Mouse (Mus musculus) midbrain, embryonic 13.5 days (tissue): ENCODE measurements around the gene Slc22a23. TPM values are rescaled to one million over a fixed set of nuclear protein-coding genes. Genes with fewer than 3 reads are reported as not detected.

ENCODE experiments used
- ATAC-seq: fragments of 200-750 bp; cut with Nextera tagmentation; 2 replicates; pipeline ENCODE4 v1.8.0; 2017; ENCODE audit warnings: mild to moderate bottlenecking, moderate TSS enrichment, moderate library complexity
- H3K27ac ChIP-seq: fragments of 300-500 bp; sonication (generic); 2 replicates; pipeline ENCODE4 v1.5.1; 2015; ENCODE audit warnings: inconsistent platforms, mild to moderate bottlenecking, moderate library complexity
- H3K27me3 ChIP-seq: fragments of 300-500 bp; sonication (generic); 2 replicates; pipeline ENCODE4 v1.6.1; 2015; ENCODE audit warnings: mild to moderate bottlenecking, inconsistent platforms
- H3K36me3 ChIP-seq: fragments of 300-500 bp; sonication (generic); 2 replicates; pipeline ENCODE4 v1.6.1; 2015; ENCODE audit warnings: mild to moderate bottlenecking, inconsistent platforms
- H3K4me1 ChIP-seq: fragments of 300-500 bp; sonication (generic); replicated peaks from 2 replicates; pipeline ENCODE4 v1.6.1; 2015; ENCODE audit warnings: inconsistent platforms
- H3K4me2 ChIP-seq: fragments of 300-500 bp; sonication (generic); replicated peaks from 2 replicates; pipeline ENCODE4 v1.6.1; 2015; ENCODE audit warnings: moderate library complexity, mild to moderate bottlenecking, inconsistent platforms
- H3K4me3 ChIP-seq: fragments of 300-500 bp; sonication (generic); replicated peaks from 2 replicates; pipeline ENCODE4 v1.5.1; 2015; ENCODE audit warnings: mild to moderate bottlenecking, inconsistent platforms
- H3K9ac ChIP-seq: fragments of 300-500 bp; sonication (generic); replicated peaks from 2 replicates; pipeline ENCODE4 v1.6.1; 2015; ENCODE audit warnings: mild to moderate bottlenecking, inconsistent platforms
- H3K9me3 ChIP-seq: fragments of 300-500 bp; sonication (generic); 2 replicates; pipeline ENCODE4 v1.6.1; 2016; ENCODE audit warnings: mild to moderate bottlenecking, inconsistent platforms
- WGBS: fragments of 180-500 bp; shearing (Covaris S2); methylation state at CpG from one replicate; pipeline ENCODE4 v1.1.7; 2015; 5-methylcytosine and 5-hydroxymethylcytosine counted together
- polyA plus RNA-seq: library from polyadenylated mRNA; unstranded; fragments of >200 nt; fragmentation: Nextera tagmentation; extraction: Ambion mirVana; gene quantifications from 2 replicates; pipeline ENCODE4 v1.2.1, GENCODE M21; 2015

Gene Slc22a23
- polyA plus RNA-seq, 1 experiment from 2014 or later: 15.3 TPM

- Histone ChIP-seq H3K27ac (no peak overlapping the region), H3K27me3 (no peaks in the 10 kb centered on the region), H3K4me3 (no peak overlapping the region), H3K9me3 (no peaks in the 10 kb centered on the region), H3K4me1 (peaks cover 26% of the 10 kb centered on the region), H3K9ac (no peak overlapping the region), H3K36me3 (peaks cover 13% of the 10 kb centered on the region), H3K4me2 (no peak overlapping the region)
- WGBS: 77% methylated on average over 2 of the region's 2 CpGs
- no peak for ATAC-seq
Observed at GRCm38 (mm10) chr13:34292042-34292441, 52.9 kb downstream of the Slc22a23 start.

- H3K4me3 ChIP-seq: no peak overlapping the region
Observed at GRCm38 (mm10) chr13:34290346-34290745, 54.6 kb downstream of the Slc22a23 start.

DNA sequence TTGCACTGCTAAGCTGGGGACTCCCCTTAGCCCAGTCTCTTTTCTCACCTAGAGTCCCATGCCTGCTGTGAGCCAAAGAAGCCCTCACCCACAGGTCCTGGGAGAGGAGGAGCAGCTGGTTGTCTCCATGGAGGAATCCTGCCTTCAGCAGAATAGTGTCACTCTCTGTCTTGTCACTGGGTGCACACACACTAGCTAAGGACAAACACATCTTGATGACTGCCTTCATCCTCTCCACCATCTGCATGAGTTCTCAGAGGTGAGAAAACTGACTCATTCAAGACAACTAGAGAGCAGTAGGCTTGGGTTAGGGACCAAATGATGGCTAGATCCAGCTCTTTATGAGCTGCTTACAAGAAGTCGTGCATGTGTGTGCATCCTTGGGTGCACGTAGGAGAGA is 55.4 kb downstream of the Slc22a23 start:
- Histone ChIP-seq H3K9ac (no peak overlapping the region), H3K27me3 (no peaks in the 10 kb centered on the region), H3K36me3 (no peaks in the 10 kb centered on the region), H3K4me1 (peaks cover 38% of the 10 kb centered on the region), H3K27ac (peak overlapping the region; percentile 7; the same call in 1 of the 2 replicates), H3K4me2 (no peak overlapping the region), H3K9me3 (no peaks in the 10 kb centered on the region), H3K4me3 (no peak overlapping the region)
- no peak for ATAC-seq
- 88% methylated on average over 2 of the region's 2 CpGs for WGBS

More at GRCm38 (mm10) chr13:34290346-34290745, 54.6 kb downstream of the Slc22a23 start:
- WGBS: 88% methylated on average over 1 of the region's 1 CpGs
- no peak overlapping the region; the same call in 1 of the 2 replicates for H3K27ac ChIP-seq
- no peaks in the 10 kb centered on the region for H3K36me3 ChIP-seq
- no peak overlapping the region for H3K4me2 ChIP-seq
- H3K4me1 ChIP-seq: peaks cover 38% of the 10 kb centered on the region
- H3K9me3 ChIP-seq: no peaks in the 10 kb centered on the region
- no peaks in the 10 kb centered on the region for H3K27me3 ChIP-seq
- no peak for ATAC-seq
- no peak overlapping the region for H3K9ac ChIP-seq

DNA sequence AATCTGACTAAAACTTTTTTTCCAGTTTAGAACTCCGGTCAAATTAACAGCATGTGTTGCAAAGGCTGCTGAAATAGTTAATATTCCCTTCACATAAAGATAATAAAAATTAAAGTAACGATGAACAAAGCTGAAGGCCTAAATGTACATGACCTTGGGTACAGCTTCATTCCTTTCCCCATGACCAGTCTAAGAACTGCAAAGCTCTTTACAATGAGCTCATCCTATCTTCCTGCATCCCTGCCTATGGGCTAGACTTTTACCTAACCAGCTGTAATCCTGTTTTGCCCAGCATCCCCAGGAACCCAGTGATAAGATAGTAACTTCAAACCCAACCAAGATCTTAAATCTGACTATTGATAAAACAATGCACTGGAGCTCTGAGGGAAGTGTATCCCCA is 56.9 kb downstream of the Slc22a23 start:
- no peak; the same call in 1 of the 2 replicates for ATAC-seq
- no peak overlapping the region for H3K4me2 ChIP-seq
- no peaks in the 10 kb centered on the region for H3K36me3 ChIP-seq
- H3K27me3 ChIP-seq: no peaks in the 10 kb centered on the region
- peak overlapping the region; percentile 75 for H3K27ac ChIP-seq
- peaks cover 38% of the 10 kb centered on the region for H3K4me1 ChIP-seq
- no peak overlapping the region for H3K4me3 ChIP-seq
- WGBS: 11% methylated on average over 2 of the region's 2 CpGs
- no peak overlapping the region for H3K9ac ChIP-seq
- H3K9me3 ChIP-seq: no peaks in the 10 kb centered on the region

DNA sequence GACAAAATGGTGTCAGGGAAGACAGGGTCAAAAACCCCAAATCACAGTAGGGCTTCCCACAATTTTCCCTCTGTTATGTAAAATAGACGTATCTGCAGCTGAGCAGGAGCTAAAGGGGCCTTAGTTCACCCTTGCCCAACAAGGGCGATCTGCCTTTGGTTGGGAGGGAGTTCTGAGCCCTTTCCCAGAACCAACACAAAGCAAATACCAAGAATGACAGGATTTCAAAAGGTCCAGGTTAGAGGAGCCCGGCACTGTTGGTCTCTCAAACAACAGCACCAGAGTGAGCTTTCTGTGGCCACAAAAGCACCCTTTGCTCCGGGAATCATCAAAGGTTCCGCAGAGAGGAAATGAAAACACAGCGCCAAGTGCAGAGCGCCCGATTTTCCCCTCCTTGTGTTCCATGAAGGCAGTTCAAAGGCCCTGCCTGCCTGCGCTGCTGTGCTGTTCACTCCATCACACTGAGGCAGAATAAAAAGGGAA is 57.3 kb downstream of the Slc22a23 start:
- Histone ChIP-seq H3K9me3 (no peaks in the 10 kb centered on the region), H3K27ac (peak overlapping the region; percentile 75), H3K9ac (no peak overlapping the region), H3K4me2 (peak overlapping the region; percentile 11), H3K36me3 (no peaks in the 10 kb centered on the region), H3K4me1 (peaks cover 38% of the 10 kb centered on the region), H3K4me3 (no peak overlapping the region), H3K27me3 (no peaks in the 10 kb centered on the region)
- 2% methylated on average over 9 of the region's 9 CpGs for WGBS
- peak; percentile 92 for ATAC-seq

DNA sequence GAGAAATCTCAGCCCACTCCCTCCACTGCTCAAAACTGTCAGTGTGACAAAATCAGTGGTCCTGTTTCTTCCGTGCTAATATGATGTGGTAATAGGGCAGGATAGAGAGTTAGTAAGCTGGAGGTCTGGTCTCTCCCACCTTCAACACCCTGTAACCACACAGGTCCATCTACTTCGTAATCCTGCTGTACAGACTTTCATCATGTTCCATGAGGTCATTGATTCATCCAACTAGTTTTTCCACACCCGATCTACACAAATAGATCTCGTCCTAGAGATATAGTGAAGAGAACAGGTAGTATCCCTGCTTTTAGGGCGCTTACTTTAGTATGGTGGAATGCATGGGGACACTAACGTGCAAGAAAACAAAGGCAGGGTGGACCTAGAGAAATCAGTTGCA is 63.6 kb downstream of the Slc22a23 start:
- H3K4me1 ChIP-seq: peaks cover 19% of the 10 kb centered on the region
- H3K9ac ChIP-seq: no peak overlapping the region
- no peaks in the 10 kb centered on the region for H3K9me3 ChIP-seq
- ATAC-seq: no peak
- 94% methylated on average over 6 of the region's 6 CpGs for WGBS
- no peak overlapping the region for H3K27ac ChIP-seq
- H3K4me3 ChIP-seq: no peak overlapping the region
- no peaks in the 10 kb centered on the region for H3K27me3 ChIP-seq
- no peak overlapping the region for H3K4me2 ChIP-seq
- H3K36me3 ChIP-seq: peaks cover 10% of the 10 kb centered on the region

GRCm38 (mm10) chr13:34278759-34279270 is 66.2 kb downstream of the Slc22a23 start:
- Histone ChIP-seq H3K36me3 (peaks cover 19% of the 10 kb centered on the region), H3K9me3 (no peaks in the 10 kb centered on the region), H3K27ac (peak overlapping the region; percentile 27; the same call in 1 of the 2 replicates), H3K27me3 (no peaks in the 10 kb centered on the region), H3K4me1 (peaks cover 13% of the 10 kb centered on the region), H3K9ac (no peak overlapping the region), H3K4me3 (no peak overlapping the region), H3K4me2 (no peak overlapping the region)
- 59% methylated on average over 5 of the region's 5 CpGs for whole genome bisulfite sequencing
- ATAC-seq: peak; percentile 74

GRCm38 (mm10) chr13:34278288-34278701 is 66.7 kb downstream of the Slc22a23 start:
- no peak overlapping the region for H3K4me2 ChIP-seq
- 24% methylated on average over 6 of the region's 6 CpGs for WGBS
- H3K9me3 ChIP-seq: no peaks in the 10 kb centered on the region
- no peak overlapping the region for H3K9ac ChIP-seq
- peaks cover 13% of the 10 kb centered on the region for H3K4me1 ChIP-seq
- H3K27ac ChIP-seq: no peak overlapping the region
- H3K4me3 ChIP-seq: no peak overlapping the region
- H3K27me3 ChIP-seq: no peaks in the 10 kb centered on the region
- ATAC-seq: peak; percentile 74
- H3K36me3 ChIP-seq: peaks cover 19% of the 10 kb centered on the region

GRCm38 (mm10) chr13:34277611-34278010 is 67.4 kb downstream of the Slc22a23 start:
- H3K27ac ChIP-seq: no peak overlapping the region
- H3K4me1 ChIP-seq: peaks cover 17% of the 10 kb centered on the region
- no peaks in the 10 kb centered on the region for H3K9me3 ChIP-seq
- H3K36me3 ChIP-seq: peaks cover 19% of the 10 kb centered on the region
- H3K9ac ChIP-seq: no peak overlapping the region
- WGBS: 88% methylated on average over 2 of the region's 2 CpGs
- no peak overlapping the region for H3K4me2 ChIP-seq
- H3K27me3 ChIP-seq: no peaks in the 10 kb centered on the region
- no peak for ATAC-seq
- no peak overlapping the region for H3K4me3 ChIP-seq

GRCm38 (mm10) chr13:34277001-34277400 is 68.0 kb downstream of the Slc22a23 start:
- Histone ChIP-seq H3K9ac (no peak overlapping the region), H3K9me3 (no peaks in the 10 kb centered on the region), H3K4me3 (no peak overlapping the region), H3K36me3 (peaks cover 19% of the 10 kb centered on the region), H3K27ac (no peak overlapping the region), H3K27me3 (no peaks in the 10 kb centered on the region), H3K4me1 (peaks cover 23% of the 10 kb centered on the region), H3K4me2 (no peak overlapping the region)
- WGBS: 88% methylated on average over 3 of the region's 3 CpGs
- ATAC-seq: no peak

GRCm38 (mm10) chr13:34274890-34275289 is 70.1 kb downstream of the Slc22a23 start:
- peaks cover 44% of the 10 kb centered on the region for H3K4me1 ChIP-seq
- H3K27ac ChIP-seq: no peak overlapping the region
- H3K9ac ChIP-seq: no peak overlapping the region
- no peak overlapping the region for H3K4me2 ChIP-seq
- H3K9me3 ChIP-seq: no peaks in the 10 kb centered on the region
- ATAC-seq: no peak
- WGBS: 100% methylated on average over 1 of the region's 1 CpGs
- H3K4me3 ChIP-seq: no peak overlapping the region
- H3K36me3 ChIP-seq: peaks cover 19% of the 10 kb centered on the region
- no peaks in the 10 kb centered on the region for H3K27me3 ChIP-seq

GRCm38 (mm10) chr13:34274417-34274816 is 70.6 kb downstream of the Slc22a23 start:
- no peak overlapping the region for H3K4me2 ChIP-seq
- 97% methylated on average over 2 of the region's 2 CpGs for WGBS
- no peaks in the 10 kb centered on the region for H3K9me3 ChIP-seq
- no peak overlapping the region for H3K9ac ChIP-seq
- no peaks in the 10 kb centered on the region for H3K27me3 ChIP-seq
- peaks cover 48% of the 10 kb centered on the region for H3K4me1 ChIP-seq
- no peak overlapping the region for H3K27ac ChIP-seq
- H3K4me3 ChIP-seq: no peak overlapping the region
- no peak for ATAC-seq
- peaks cover 19% of the 10 kb centered on the region for H3K36me3 ChIP-seq
